Mouse (Mus musculus) limb, embryonic 10.5 days (tissue): ENCODE results near the gene Gm884. TPM values are rescaled to one million over a fixed set of nuclear protein-coding genes. Genes with fewer than 3 reads are reported as not detected.
"Not testable (repeated sequence)": the region's sequence is repeated elsewhere in the genome, so short reads cannot be mapped to it uniquely, and the experiment has no call there.

ENCODE experiments used
- DNase-seq: peaks from one replicate; pipeline ENCODE4 v3.0.0-alpha.2; 2017; ENCODE audit warnings: low spot score
- H3K27ac ChIP-seq: fragments of 300-500 bp; sonication (generic); 2 replicates; pipeline ENCODE4 v1.5.1; 2016; ENCODE audit warnings: mild to moderate bottlenecking
- H3K27me3 ChIP-seq: fragments of 300-500 bp; sonication (generic); 2 replicates; pipeline ENCODE4 v1.6.1; 2016; ENCODE audit warnings: low read depth, mild to moderate bottlenecking; ENCODE audit not compliant: poor library complexity, severe bottlenecking
- H3K36me3 ChIP-seq: fragments of 300-500 bp; sonication (generic); 2 replicates; pipeline ENCODE4 v1.6.1; 2016; ENCODE audit warnings: mild to moderate bottlenecking, moderate library complexity
- H3K4me1 ChIP-seq: fragments of 300-500 bp; sonication (generic); 2 replicates; pipeline ENCODE4 v1.6.1; 2016
- H3K4me3 ChIP-seq: fragments of 300-500 bp; sonication (generic); 2 replicates; pipeline ENCODE4 v1.5.1; 2016; ENCODE audit warnings: mild to moderate bottlenecking, moderate library complexity
- H3K9me3 ChIP-seq: fragments of 300-500 bp; sonication (generic); replicated peaks from 2 replicates; pipeline ENCODE4 v1.6.1; 2016; ENCODE audit warnings: mild to moderate bottlenecking
- WGBS: fragments of 180-500 bp; shearing (Covaris S2); methylation state at CpG from one replicate; pipeline ENCODE4 v1.1.7; 2016; 5-methylcytosine and 5-hydroxymethylcytosine counted together
- polyA plus RNA-seq: library from polyadenylated mRNA; unstranded; fragments of >200 nt; fragmentation: Nextera tagmentation; extraction: Ambion mirVana; gene quantifications from 2 replicates; pipeline ENCODE4 v1.2.1, GENCODE M21; 2016

Gm884 gene
- polyA plus RNA-seq, 1 experiment from 2014 or later = not detected

GRCm38 (mm10) chr11:103606611-103607010 lies 14.3 kb downstream of the Gm884 start:
- 63% methylated on average over 5 of the region's 5 CpGs for WGBS
- Histone ChIP-seq H3K27me3 (no peaks in the 10 kb centered on the region), H3K27ac (no peak overlapping the region), H3K4me1 (no peaks in the 10 kb centered on the region), H3K4me3 (no peak overlapping the region), H3K9me3 (no peaks in the 10 kb centered on the region), H3K36me3 (no peaks in the 10 kb centered on the region)
- no peak for DNase-seq

GRCm38 (mm10) chr11:103578339-103578738 lies 42.6 kb downstream of the Gm884 start:
- Histone ChIP-seq H3K4me3 (no peak overlapping the region), H3K36me3 (no peaks in the 10 kb centered on the region), H3K27ac (no peak overlapping the region), H3K4me1 (no peaks in the 10 kb centered on the region), H3K9me3 (0 out of 2 replicates have a peak, but pooled peaks cover 7% of the 10 kb centered on the region), H3K27me3 (no peaks in the 10 kb centered on the region)
- 93% methylated on average over 11 of the region's 11 CpGs for WGBS
- DNase-seq = no peak

- no peak for DNase-seq
- 80% methylated on average over 2 of the region's 2 CpGs for WGBS
- Histone ChIP-seq H3K27me3 (no peaks in the 10 kb centered on the region), H3K4me1 (no peaks in the 10 kb centered on the region), H3K27ac (no peak overlapping the region), H3K9me3 (no peaks in the 10 kb centered on the region), H3K4me3 (no peak overlapping the region), H3K36me3 (no peaks in the 10 kb centered on the region)
Observed at GRCm38 (mm10) chr11:103556021-103556420, 64.9 kb downstream of the Gm884 start.

- 50% methylated on average over 1 of the region's 1 CpGs for WGBS
- not testable (repeated sequence) for H3K9me3 ChIP-seq, H3K4me3 ChIP-seq, H3K27ac ChIP-seq, DNase-seq, H3K4me1 ChIP-seq, H3K36me3 ChIP-seq, H3K27me3 ChIP-seq
Observed at GRCm38 (mm10) chr11:103534973-103535372, 86.0 kb downstream of the Gm884 start.

- H3K4me3 ChIP-seq = no peak overlapping the region
- DNase-seq = no peak
- H3K27me3 ChIP-seq = no peaks in the 10 kb centered on the region
- 88% methylated on average over 2 of the region's 2 CpGs for WGBS
- no peaks in the 10 kb centered on the region for H3K4me1 ChIP-seq
- H3K36me3 ChIP-seq = no peaks in the 10 kb centered on the region
- no peak overlapping the region for H3K27ac ChIP-seq
- no peaks in the 10 kb centered on the region for H3K9me3 ChIP-seq
Observed at GRCm38 (mm10) chr11:103512111-103512510, 108.8 kb downstream of the Gm884 start.

GRCm38 (mm10) chr11:103504497-103504896 lies 116.4 kb downstream of the Gm884 start, which contains the start of gene Lrrc37a:
Lrrc37a (minus strand) TSS chr11:103504597.
- Histone ChIP-seq H3K4me1 (no peaks in the 10 kb centered on the region), H3K27me3 (no peaks in the 10 kb centered on the region), H3K9me3 (no peaks in the 10 kb centered on the region), H3K36me3 (no peaks in the 10 kb centered on the region), H3K27ac (no peak within 1 kb of the TSS), H3K4me3 (no peak within 1 kb of the TSS)
- 94% methylated on average over 12 of the region's 12 CpGs for WGBS
- no peak for DNase-seq

Other genes with a start within 250 kb of the Gm884 start
- 7.6 and 8.2 TPM in 2 replicates for gene Plekhm1, start 208.5 kb downstream of the Gm884 start, polyA plus RNA-seq
- not detected in 2 replicates for gene Lrrc37a, start 116.5 kb downstream of the Gm884 start, polyA plus RNA-seq
- not detected in 2 replicates for gene Lyzl6, start 17.8 kb upstream of the Gm884 start, polyA plus RNA-seq
- gene Rprml, start 28.4 kb upstream of the Gm884 start, polyA plus RNA-seq = 0.48 and 1.0 TPM in 2 replicates
- 94.5 and 108 TPM in 2 replicates for gene Gosr2, start 76.8 kb upstream of the Gm884 start, polyA plus RNA-seq
- gene Wnt9b, start 128.7 kb upstream of the Gm884 start, polyA plus RNA-seq = 1.1 and 1.2 TPM in 2 replicates
- gene Wnt3, start 153.0 kb upstream of the Gm884 start, polyA plus RNA-seq = 5.3 and 5.8 TPM in 2 replicates